8 mouse cellular contexts compared by ENCODE assay signal in genomic region chr6:86438272-86439118, GRCm38 (mm10). TPM values are rescaled to one million over a fixed set of nuclear protein-coding genes. Genes with fewer than 3 reads are reported as not detected.
DNase-seq lines count a peak whose midpoint lies in the region; ATAC-seq lines count a peak whose summit lies in the region.

Gene C87436 (plus strand): TSS chr6:86438374.

- ATAC-seq in CD4-positive, CD25-positive, alpha-beta regulatory T cell, adult 4 months, result peak; percentile 89
- peak; percentile 92 for ATAC-seq in heart, embryonic 14.5 days (ENCODE audit: insufficient number of reproducible peaks, insufficient read depth, low FRiP score, low read depth)
- peak; percentile 93 for ATAC-seq in liver, embryonic 13.5 days (ENCODE audit: low read depth)
- ATAC-seq in stomach, embryonic 16.5 days (ENCODE audit: insufficient read depth, low FRiP score), result peak; percentile 94

- peak within 1 kb of the TSS; percentile 79 for H3K4me2 ChIP-seq in heart, embryonic 14.5 days (ENCODE audit: low read length)
- H3K4me2 ChIP-seq in liver, embryonic 13.5 days, result peak within 1 kb of the TSS; percentile 75
- peak within 1 kb of the TSS; percentile 63 for H3K4me2 ChIP-seq in stomach, embryonic 16.5 days (ENCODE audit: low read depth, low read length)

- H3K27me3 ChIP-seq in heart, embryonic 14.5 days (ENCODE audit: control insufficient read depth, insufficient read depth, low read length), result no peaks in the 10 kb centered on the region
- no peaks in the 10 kb centered on the region for H3K27me3 ChIP-seq in liver, embryonic 13.5 days
- H3K27me3 ChIP-seq in stomach, embryonic 16.5 days (ENCODE audit: control insufficient read depth, insufficient read depth, low read length), result no peaks in the 10 kb centered on the region

- peak within 1 kb of the TSS; percentile 76 to 87 for H3K4me3 ChIP-seq in heart, embryonic 14.5 days (ENCODE audit: control insufficient read depth in 1 of 2, insufficient read depth in 1 of 2, low read depth in 1 of 2, low read length in 2 of 2)
- H3K4me3 ChIP-seq in liver, embryonic 13.5 days (replicated peaks), result peak within 1 kb of the TSS; percentile 81
- peak within 1 kb of the TSS; percentile 92 for H3K4me3 ChIP-seq in stomach, embryonic 16.5 days (replicated peaks; ENCODE audit: low read length)

- DNase-seq in c-Kit-negative CD71-positive TER-119-positive erythroid progenitor cells, embryonic 14.5 days (ENCODE audit: low read depth, low spot score), result peak; percentile 87
- DNase-seq in fibroblast of lung, adult 2 months (ENCODE audit: low read depth), result peak; percentile 96
- peak; percentile 96 for DNase-seq in kidney, postnatal 14 days
- DNase-seq in liver, embryonic 13.5 days, result peak; percentile 90
- DNase-seq in neural tube, embryonic 10.5 days (ENCODE audit: extremely low spot score, low spot score), result peak; percentile 97

- H3K4me1 ChIP-seq in heart, embryonic 14.5 days (ENCODE audit: control insufficient read depth in 2 of 2, insufficient read depth in 2 of 2, low read length in 2 of 2), result peaks cover 0 to 10% of the 10 kb centered on the region in 2 experiments; a peak in 1 of 4 replicates
- peaks cover 18% of the 10 kb centered on the region for H3K4me1 ChIP-seq in liver, embryonic 13.5 days (replicated peaks)
- H3K4me1 ChIP-seq in stomach, embryonic 16.5 days (ENCODE audit: control insufficient read depth, insufficient read depth, low read length), result peaks cover 7% of the 10 kb centered on the region

- no peaks in the 10 kb centered on the region for H3K9me3 ChIP-seq in heart, embryonic 14.5 days (ENCODE audit: control insufficient read depth, low read length)
- H3K9me3 ChIP-seq in liver, embryonic 13.5 days (replicated peaks), result no peaks in the 10 kb centered on the region
- H3K9me3 ChIP-seq in stomach, embryonic 16.5 days (replicated peaks; ENCODE audit: control insufficient read depth, low read length), result no peaks in the 10 kb centered on the region

- H3K36me3 ChIP-seq in heart, embryonic 14.5 days (ENCODE audit: control insufficient read depth, insufficient read depth, low read length), result peaks cover 43% of the 10 kb centered on the region
- H3K36me3 ChIP-seq in liver, embryonic 13.5 days, result peaks cover 24% of the 10 kb centered on the region
- H3K36me3 ChIP-seq in stomach, embryonic 16.5 days (ENCODE audit: control insufficient read depth, insufficient read depth, low read length), result peaks cover 14% of the 10 kb centered on the region

- peak within 1 kb of the TSS; percentile 91 for H3K9ac ChIP-seq in heart, embryonic 14.5 days (ENCODE audit: low read length)
- peak within 1 kb of the TSS; percentile 82 for H3K9ac ChIP-seq in liver, embryonic 13.5 days
- H3K9ac ChIP-seq in stomach, embryonic 16.5 days (ENCODE audit: low read length), result peak within 1 kb of the TSS; percentile 92

- under 1% methylated on average over 59 of the region's 59 CpGs for WGBS in heart, embryonic 14.5 days
- under 1% methylated on average over 59 of the region's 59 CpGs for WGBS in liver, embryonic 13.5 days (ENCODE audit: insufficient replicate concordance)
- under 1% methylated on average over 59 of the region's 59 CpGs for WGBS in stomach, embryonic 16.5 days

- peak within 1 kb of the TSS; percentile 95 to 98 for H3K27ac ChIP-seq in heart, embryonic 14.5 days (replicated peaks in 1 of 2; ENCODE audit: control insufficient read depth in 1 of 2, insufficient read depth in 1 of 2, low read depth in 2 of 2, low read length in 2 of 2)
- H3K27ac ChIP-seq in liver, embryonic 13.5 days, result peak within 1 kb of the TSS; percentile 94
- peak within 1 kb of the TSS; percentile 97 for H3K27ac ChIP-seq in stomach, embryonic 16.5 days (ENCODE audit: low read length)

RNA-seq across cellular contexts. Expression of gene C87436, which starts in this region (rescaled TPM):
- 10 to 100 TPM; 41.0 to 43.8 TPM for polyA plus RNA-seq in CD4-positive, CD25-positive, alpha-beta regulatory T cell, adult 4 months (2017; shearing (Covaris generic))
- 17.1 and 20.0 TPM in 2 replicates for polyA plus RNA-seq in heart, embryonic 14.5 days (2014; fragmentation: Nextera tagmentation; extraction: Ambion mirVana)
- polyA plus RNA-seq in liver, embryonic 13.5 days (2015; fragmentation: Nextera tagmentation; extraction: Ambion mirVana), result 12.4 and 14.5 TPM in 2 replicates
- polyA plus RNA-seq in stomach, embryonic 16.5 days (2015; fragmentation: Nextera tagmentation; extraction: Ambion mirVana), result 23.0 and 23.4 TPM in 2 replicates

Comparison
In these comparisons a context has a peak if more than half of its experiments do, and no peak if none do; other contexts are left out.
1. Peak in every context shown above with its lines: DNase-seq, ATAC-seq, H3K4me3 ChIP-seq and H3K27ac ChIP-seq.